Mouse (Mus musculus): ENCODE results near the gene Cnpy2. TPM values are rescaled to one million over a fixed set of nuclear protein-coding genes. Genes with fewer than 3 reads are reported as not detected.
"Not testable (repeated sequence)": the region's sequence is repeated elsewhere in the genome, so short reads cannot be mapped to it uniquely, and the experiment has no call there.

Gene Cnpy2
- polyA plus RNA-seq, 1 experiment from 2014 or later, result 331 TPM

DNA sequence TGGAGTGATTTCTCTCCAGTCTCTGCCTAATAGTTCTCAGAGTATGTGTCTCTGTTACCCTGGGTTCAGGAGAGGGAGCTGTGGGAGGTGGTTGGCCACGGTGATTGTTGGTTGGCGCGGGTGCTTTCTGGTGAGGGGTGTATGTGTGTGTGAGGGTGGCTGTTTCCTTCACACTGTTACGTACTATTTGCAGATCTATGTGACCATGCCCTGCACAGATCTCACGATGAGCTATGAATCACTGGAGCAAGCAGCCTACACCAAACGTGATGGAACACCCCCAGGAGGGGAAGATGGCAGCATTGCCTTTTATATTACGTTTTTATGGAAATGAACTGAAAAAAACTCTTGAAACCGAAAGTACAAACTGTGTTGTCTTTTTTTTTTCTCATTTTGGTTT is 4.6 kb downstream of the Cnpy2 start:
- Histone ChIP-seq H3K4me1 (peaks cover 13% of the 10 kb centered on the region), H3K9me3 (replicated peaks) (no peaks in the 10 kb centered on the region), H3K9ac (no peak overlapping the region), H3K27me3 (no peaks in the 10 kb centered on the region), H3K36me3 (peaks cover 52% of the 10 kb centered on the region), H3K27ac (no peak overlapping the region), H3K4me3 (replicated peaks) (no peak overlapping the region), H3K4me2 (no peak overlapping the region)
- ATAC-seq (replicated peaks; ENCODE audit: low FRiP score), result no peak
- 94% methylated on average over 8 of the region's 8 CpGs for WGBS

DNA sequence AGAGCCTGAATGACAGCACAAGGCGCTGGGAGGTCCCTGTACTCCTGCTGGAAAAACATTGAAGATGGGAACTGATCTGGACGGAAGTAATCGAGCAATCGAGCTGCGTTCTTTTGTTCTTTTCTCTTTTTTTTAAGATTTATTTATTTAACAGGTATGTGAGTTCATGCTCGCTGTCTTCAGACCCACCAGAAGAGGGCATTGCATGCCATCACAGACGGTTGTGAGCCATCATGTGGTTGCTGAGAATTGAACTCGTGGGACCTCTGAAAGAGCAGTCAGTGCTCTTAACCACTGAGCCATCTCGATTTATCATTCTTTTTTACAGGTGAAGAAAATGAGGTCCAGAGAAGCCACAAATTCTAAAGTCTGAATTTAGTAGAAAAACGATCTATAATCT is 5.4 kb downstream of the Cnpy2 start:
- H3K27ac ChIP-seq, result no peak overlapping the region
- no peak overlapping the region for H3K9ac ChIP-seq
- H3K27me3 ChIP-seq, result no peaks in the 10 kb centered on the region
- 90% methylated on average over 10 of the region's 10 CpGs for WGBS
- no peak for ATAC-seq (replicated peaks; ENCODE audit: low FRiP score)
- H3K4me2 ChIP-seq, result no peak overlapping the region
- peaks cover 52% of the 10 kb centered on the region for H3K36me3 ChIP-seq
- no peak overlapping the region for H3K4me3 ChIP-seq (replicated peaks)
- peaks cover 13% of the 10 kb centered on the region for H3K4me1 ChIP-seq
- H3K9me3 ChIP-seq (replicated peaks), result no peaks in the 10 kb centered on the region

DNA sequence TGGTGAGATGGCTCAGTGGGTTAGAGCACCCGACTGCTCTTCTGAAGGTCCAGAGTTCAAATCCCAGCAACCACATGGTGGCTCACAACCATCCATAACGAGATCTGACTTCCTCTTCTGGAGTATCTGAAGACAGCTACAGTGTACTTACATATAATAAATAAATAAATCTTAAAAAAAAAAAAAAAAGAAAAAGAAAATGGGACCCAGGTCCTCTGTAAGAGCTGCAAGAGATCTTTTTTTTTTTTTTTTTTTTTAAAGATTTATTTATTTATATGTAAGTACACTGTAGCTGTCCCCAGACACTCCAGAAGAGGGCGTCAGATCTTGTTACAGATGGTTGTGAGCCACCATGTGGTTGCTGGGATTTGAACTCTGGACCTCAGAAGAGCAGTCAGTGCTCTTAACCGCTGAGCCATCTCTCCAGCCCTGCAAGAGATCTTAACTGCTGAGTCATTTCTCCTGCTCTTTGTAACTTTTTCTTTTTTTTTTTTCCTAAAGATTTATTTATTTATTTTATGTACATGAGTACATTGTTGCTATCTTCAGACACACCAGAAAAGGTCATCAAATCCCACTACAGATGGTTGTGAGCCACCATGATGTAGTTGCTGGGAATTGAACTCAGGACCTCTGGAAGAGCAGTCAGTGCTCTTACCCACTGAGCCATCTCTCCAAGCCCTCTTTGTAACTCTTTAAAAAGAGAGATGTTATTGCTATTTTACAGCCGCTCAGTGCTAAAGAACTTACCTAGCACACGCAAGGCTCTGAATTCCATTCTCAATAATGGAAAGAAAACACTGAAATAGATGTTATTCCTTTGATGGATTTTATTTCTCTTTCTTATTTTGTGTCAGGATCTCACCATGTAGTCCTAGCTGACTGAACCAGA is 10.3 kb downstream of the Cnpy2 start:
- WGBS, result 76% methylated on average over 6 of the region's 6 CpGs
- not testable (repeated sequence) for H3K27me3 ChIP-seq
- peaks cover 14% of the 10 kb centered on the region for H3K4me1 ChIP-seq

GRCm38 (mm10) chr10:128335582-128335981 is 13.3 kb downstream of the Cnpy2 start:
- Histone ChIP-seq H3K27me3 (no peaks in the 10 kb centered on the region), H3K9me3 (replicated peaks) (no peaks in the 10 kb centered on the region), H3K4me1 (peaks cover 35% of the 10 kb centered on the region), H3K27ac (no peak overlapping the region), H3K9ac (no peak overlapping the region), H3K4me3 (replicated peaks) (no peak overlapping the region), H3K4me2 (no peak overlapping the region), H3K36me3 (peaks cover 11% of the 10 kb centered on the region)
- WGBS, result 1% methylated on average over 4 of the region's 4 CpGs
- no peak for ATAC-seq (replicated peaks; ENCODE audit: low FRiP score)

More for the DNA sequence above, 10.3 kb downstream of the Cnpy2 start:
- ATAC-seq (replicated peaks; ENCODE audit: low FRiP score); H3K9me3 ChIP-seq (replicated peaks); H3K4me2 ChIP-seq; H3K4me3 ChIP-seq (replicated peaks); H3K27ac ChIP-seq; H3K9ac ChIP-seq: not testable (repeated sequence)
- peaks cover 19% of the 10 kb centered on the region for H3K36me3 ChIP-seq

DNA sequence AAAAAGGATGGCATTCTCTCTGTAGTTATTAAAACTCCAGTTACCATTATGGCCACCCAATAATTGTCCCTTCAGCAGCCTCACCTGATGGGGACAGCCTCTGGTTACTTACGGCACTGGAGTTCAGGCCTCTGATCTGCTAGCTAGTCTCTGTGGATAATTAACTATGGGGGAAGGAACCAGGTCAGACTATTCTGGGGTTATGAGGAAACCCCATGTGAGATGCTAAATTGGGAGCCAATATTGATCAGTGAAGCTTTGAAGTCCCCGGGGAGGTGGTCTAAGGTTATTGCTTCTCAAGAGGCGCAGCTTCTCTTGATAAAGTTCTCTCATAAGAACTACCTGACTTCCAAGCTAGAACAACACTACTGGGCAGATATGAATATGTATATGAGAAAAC is 13.9 kb downstream of the Cnpy2 start:
- Histone ChIP-seq H3K4me3 (replicated peaks) (0 out of 2 replicates have a peak overlapping the region, but pooled peaks have one; percentile 72), H3K4me1 (peaks cover 35% of the 10 kb centered on the region), H3K9ac (no peak overlapping the region), H3K27me3 (no peaks in the 10 kb centered on the region), H3K27ac (no peak overlapping the region), H3K4me2 (no peak overlapping the region), H3K36me3 (peaks cover 11% of the 10 kb centered on the region), H3K9me3 (replicated peaks) (no peaks in the 10 kb centered on the region)
- whole genome bisulfite sequencing, result 79% methylated on average over 3 of the region's 3 CpGs
- ATAC-seq (replicated peaks; ENCODE audit: low FRiP score), result no peak

- H3K9me3 ChIP-seq (replicated peaks), result no peaks in the 10 kb centered on the region
- 82% methylated on average over 3 of the region's 3 CpGs for WGBS
- H3K4me1 ChIP-seq, result peaks cover 35% of the 10 kb centered on the region
- H3K4me2 ChIP-seq, result peak overlapping the region; percentile 65
- H3K27me3 ChIP-seq, result no peaks in the 10 kb centered on the region
- peaks cover 11% of the 10 kb centered on the region for H3K36me3 ChIP-seq
- no peak for ATAC-seq (replicated peaks; ENCODE audit: low FRiP score)
- H3K4me3 ChIP-seq (replicated peaks), result peak overlapping the region; percentile 72
- H3K27ac ChIP-seq, result peak overlapping the region; percentile 96
- no peak overlapping the region for H3K9ac ChIP-seq
These were observed 14.3 kb downstream of the Cnpy2 start for GRCm38 (mm10) chr10:128336597-128336996.

DNA sequence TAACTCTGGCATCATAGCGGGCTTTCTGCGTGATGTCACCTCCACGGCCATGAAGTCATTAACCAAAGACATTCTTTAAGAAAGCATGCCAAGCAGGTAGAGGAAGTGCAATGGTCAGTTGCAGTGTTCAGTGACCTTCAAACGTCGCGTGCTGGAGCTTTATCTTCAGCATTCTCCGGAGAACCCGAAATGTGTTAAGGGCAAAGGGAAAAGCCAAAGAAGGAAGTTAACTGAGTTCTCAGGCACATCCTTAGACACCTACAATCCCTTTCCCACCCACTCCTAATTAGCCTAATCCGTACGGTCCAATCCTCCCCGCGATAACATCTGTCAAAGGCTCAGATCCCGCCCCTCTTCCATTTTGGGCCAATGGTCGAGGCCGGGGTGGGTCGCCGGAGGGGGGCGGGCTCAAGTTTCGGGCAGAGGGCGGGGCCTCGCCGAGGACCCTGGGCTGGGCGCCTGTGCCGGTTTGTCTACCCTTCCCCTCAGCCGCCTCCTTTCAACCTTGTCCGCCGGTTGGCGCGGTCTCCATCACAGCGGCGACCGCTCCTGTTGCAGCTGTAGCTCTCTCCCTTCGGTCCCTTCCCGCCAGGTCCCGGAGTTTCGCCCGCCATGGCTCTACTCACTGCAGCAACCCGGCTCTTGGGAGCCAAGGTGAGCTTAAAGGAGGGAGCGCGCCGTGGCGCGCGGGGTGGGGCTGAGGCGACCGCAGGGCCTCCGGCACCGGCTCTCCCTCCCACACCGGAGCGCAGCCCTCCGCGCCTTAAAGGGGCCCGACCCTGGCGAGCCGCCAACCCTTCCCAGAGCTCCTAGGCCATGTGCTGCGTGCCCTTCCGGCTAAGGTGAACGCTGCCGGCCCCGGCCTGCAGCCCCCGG is 15.3 kb downstream of the Cnpy2 start, which contains the start of gene Cs:
Cs (plus strand) TSS at position 429 of the 876 bp plus-strand sequence.
- Histone ChIP-seq H3K9ac (peak within 1 kb of the TSS; percentile 66), H3K4me3 (replicated peaks) (peak within 1 kb of the TSS; percentile 72), H3K27ac (peak within 1 kb of the TSS; percentile 96), H3K27me3 (no peaks in the 10 kb centered on the region), H3K9me3 (replicated peaks) (no peaks in the 10 kb centered on the region), H3K4me2 (peak within 1 kb of the TSS; percentile 77), H3K4me1 (peaks cover 35% of the 10 kb centered on the region), H3K36me3 (peaks cover 11% of the 10 kb centered on the region)
- ATAC-seq (replicated peaks; ENCODE audit: low FRiP score), result peak; percentile 98
- under 1% methylated on average over 61 of the region's 61 CpGs for WGBS

DNA sequence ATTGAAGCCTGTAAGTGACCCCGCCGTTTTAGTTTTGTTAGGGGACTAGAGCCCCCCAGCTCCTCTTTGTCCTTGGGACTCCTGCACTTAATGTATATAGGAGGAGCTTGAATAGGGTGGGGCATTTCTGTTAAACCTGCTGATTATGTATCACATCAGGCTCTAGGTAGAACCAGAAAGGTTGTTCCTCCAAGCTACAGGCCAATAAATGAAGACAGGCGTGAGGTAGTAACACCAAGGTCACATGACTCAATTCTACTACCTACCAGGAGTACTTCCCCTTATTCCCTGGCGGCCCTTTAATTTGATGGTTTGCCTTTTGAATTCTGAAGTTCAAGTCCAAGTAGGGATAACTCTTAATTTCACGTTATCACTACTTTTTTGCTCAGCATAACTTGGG is 16.2 kb downstream of the Cnpy2 start:
- Histone ChIP-seq H3K9me3 (replicated peaks) (no peaks in the 10 kb centered on the region), H3K4me3 (replicated peaks) (peak overlapping the region; percentile 72), H3K4me1 (peaks cover 37% of the 10 kb centered on the region), H3K4me2 (peak overlapping the region; percentile 77), H3K27ac (peak overlapping the region; percentile 96), H3K36me3 (peaks cover 11% of the 10 kb centered on the region), H3K27me3 (no peaks in the 10 kb centered on the region), H3K9ac (peak overlapping the region; percentile 66)
- 15% methylated on average over 5 of the region's 5 CpGs for WGBS
- no peak for ATAC-seq (replicated peaks; ENCODE audit: low FRiP score)

DNA sequence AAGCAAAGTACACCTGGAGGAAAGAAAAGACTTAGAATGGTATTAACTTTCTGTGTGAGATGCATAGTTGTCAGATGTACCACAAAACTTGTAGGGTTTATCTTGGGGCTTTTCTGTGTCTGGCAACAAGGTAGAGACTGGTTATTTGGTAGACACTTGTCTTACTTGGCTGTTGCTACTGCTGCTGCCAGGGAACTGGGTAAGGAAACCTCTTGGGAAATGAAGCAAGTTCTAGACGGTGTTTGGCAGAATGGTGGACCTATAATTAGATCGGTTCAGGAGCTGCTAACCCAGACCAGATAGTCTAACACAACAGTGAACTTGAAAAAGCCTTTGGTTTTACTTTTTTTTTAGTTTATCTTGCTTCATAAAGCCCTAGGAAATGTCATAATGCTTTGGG is 16.7 kb downstream of the Cnpy2 start:
- ATAC-seq (replicated peaks; ENCODE audit: low FRiP score), result no peak
- peak overlapping the region; percentile 66; the same call in 1 of the 2 replicates for H3K9ac ChIP-seq

DNA sequence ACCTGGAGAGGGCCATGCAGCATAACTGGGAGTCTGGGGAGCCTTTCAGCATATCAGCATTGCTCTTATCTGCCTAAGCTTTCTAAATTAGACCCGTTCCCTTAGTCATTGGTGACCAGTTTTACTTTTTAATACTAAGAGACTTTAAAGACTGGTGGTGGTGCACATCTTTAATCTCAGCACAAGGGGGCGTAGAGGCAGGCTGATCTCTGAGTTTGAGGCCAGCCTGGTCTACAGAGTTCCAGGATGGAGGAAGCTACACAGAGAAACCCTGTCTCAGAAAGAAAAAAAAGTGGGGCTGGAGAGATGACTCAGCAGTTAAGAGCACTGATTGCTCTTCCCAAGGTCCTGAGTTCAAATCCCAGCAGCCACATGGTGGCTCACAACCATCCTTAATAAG is 18.0 kb downstream of the Cnpy2 start:
- Histone ChIP-seq H3K9me3 (replicated peaks) (no peaks in the 10 kb centered on the region), H3K9ac (no peak overlapping the region), H3K4me1 (peaks cover 52% of the 10 kb centered on the region), H3K27ac (no peak overlapping the region), H3K4me2 (no peak overlapping the region), H3K27me3 (no peaks in the 10 kb centered on the region), H3K36me3 (peaks cover 11% of the 10 kb centered on the region), H3K4me3 (replicated peaks) (no peak overlapping the region)
- ATAC-seq (replicated peaks; ENCODE audit: low FRiP score), result no peak
- WGBS, result 79% methylated on average over 2 of the region's 2 CpGs

More for the DNA sequence above, 16.7 kb downstream of the Cnpy2 start:
- Histone ChIP-seq H3K4me1 (peaks cover 42% of the 10 kb centered on the region), H3K27me3 (no peaks in the 10 kb centered on the region), H3K9me3 (replicated peaks) (no peaks in the 10 kb centered on the region), H3K36me3 (peaks cover 11% of the 10 kb centered on the region), H3K27ac (no peak overlapping the region), H3K4me3 (replicated peaks) (peak overlapping the region; percentile 72), H3K4me2 (peak overlapping the region; percentile 77)
- WGBS, result 60% methylated on average over 2 of the region's 2 CpGs

GRCm38 (mm10) chr10:128343436-128343835 is 21.2 kb downstream of the Cnpy2 start:
- Histone ChIP-seq H3K27me3 (no peaks in the 10 kb centered on the region), H3K9ac (no peak overlapping the region), H3K4me2 (no peak overlapping the region), H3K9me3 (replicated peaks) (no peaks in the 10 kb centered on the region), H3K4me3 (replicated peaks) (no peak overlapping the region), H3K36me3 (peaks cover 14% of the 10 kb centered on the region), H3K4me1 (peaks cover 35% of the 10 kb centered on the region), H3K27ac (no peak overlapping the region)
- ATAC-seq (replicated peaks; ENCODE audit: low FRiP score), result no peak
- WGBS, result 92% methylated on average over 1 of the region's 1 CpGs

All from kidney, embryonic 15.5 days (tissue).